ENCODE assay signal across 19 mouse cellular contexts in genomic region chr2:78023916-78024685, GRCm38 (mm10).
DNase-seq lines count a peak whose midpoint lies in the region.
"Had no signal": no experiment of that assay in that cellular context is flagged by ENCODE, and none has a peak within 500 bp of the region (broad histone marks: within the 10 kb centered on the region; RNA-seq: fewer than 3 reads in every experiment).

No protein-coding gene starts in this region.

- DNase-seq in 3T3-L1 (ENCODE audit: low read depth, low spot score) = peak; percentile 75
- peak; percentile 81 for DNase-seq in adipocyte (ENCODE audit: low spot score)
- DNase-seq in forelimb bud, embryonic 11.5 days (ENCODE audit: low read depth, low spot score) = peak; percentile 43
- DNase-seq in mesoderm, embryonic 11.5 days (ENCODE audit: low read depth, low spot score) = peak; percentile 60
- no peak for DNase-seq in right cerebral cortex, postnatal 14 days
- no peak for DNase-seq in heart, adult 9 months (ENCODE audit: low spot score in 2 of 2)
- no peak for DNase-seq in adrenal gland, adult (ENCODE audit: inconsistent age in 2 of 2, low spot score in 1 of 2)
- DNase-seq: adrenal gland, adult 8-10 months; adrenal gland, postnatal 14 days; adrenal gland, postnatal 36 days; B cell, adult 2 months; cerebellum, adult 11 months; cerebellum, adult 18-20 months; cerebellum, adult 8-10 months; cerebellum, adult 9-11 months; cerebellum, postnatal 14 days; cerebellum, postnatal 36 days; embryo, embryonic 11 days; forebrain, postnatal 0 days had no signal

Comparison
In these comparisons a context has a peak if more than half of its experiments do, and no peak if none do; other contexts are left out.
1. DNase-seq: peak in 3T3-L1 (single experiment), adipocyte (single experiment), forelimb bud, embryonic 11.5 days (single experiment) and mesoderm, embryonic 11.5 days (single experiment); none in right cerebral cortex, postnatal 14 days (single experiment), heart, adult 9 months (0 of 2) and adrenal gland, adult (0 of 2).